Mouse (Mus musculus): ENCODE results near the gene Eif2s2. TPM values are rescaled to one million over a fixed set of nuclear protein-coding genes. Genes with fewer than 3 reads are reported as not detected.
A peak's percentile ranks its signal among the peaks of the same experiment; 100 is the strongest.
"Not testable (repeated sequence)": the region's sequence is repeated elsewhere in the genome, so short reads cannot be mapped to it uniquely, and the experiment has no call there.

The Eif2s2 gene
- total and polyA plus RNA-seq, 3 experiments: 12.0 to 56.6 (median 49.0) TPM

DNA sequence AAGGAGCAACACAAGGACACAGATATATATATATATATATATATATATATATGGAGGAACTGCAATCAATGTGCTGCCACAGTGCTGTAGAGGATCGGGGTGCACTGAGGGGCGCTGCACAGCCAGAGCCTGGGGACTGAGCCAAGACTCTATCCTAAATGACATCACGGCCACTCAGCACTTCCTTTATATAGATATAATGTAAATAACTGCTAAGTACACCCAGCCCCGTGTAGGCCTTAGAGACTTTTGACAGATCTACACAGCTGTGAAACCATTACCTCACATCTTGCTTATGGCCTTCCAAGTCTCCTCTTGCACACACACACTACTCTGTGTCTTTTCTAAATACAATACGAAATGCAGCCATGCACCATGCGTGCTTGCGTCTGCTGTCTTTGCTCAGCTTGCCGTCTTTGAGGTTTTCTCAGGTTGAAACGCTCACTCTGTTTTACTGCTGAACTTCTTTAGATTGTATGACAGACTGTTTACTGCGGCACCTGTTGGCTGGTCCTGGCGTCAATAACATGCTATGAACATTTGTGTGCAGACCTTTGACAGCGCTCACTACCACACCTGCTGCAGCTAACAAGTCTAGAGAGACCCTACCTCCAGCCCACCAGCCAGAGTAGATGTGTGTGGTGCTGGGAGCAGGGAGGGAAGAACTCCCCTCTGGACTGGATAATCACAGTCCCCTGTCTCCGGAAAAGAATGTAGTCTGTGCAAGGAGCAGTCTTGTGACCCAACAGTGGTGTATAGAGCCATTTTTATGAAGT, 25.3 kb upstream of the Eif2s2 start:
- intact Hi-C loops (cut with DNase I): loop anchor here (2.0 kb wide), 1 partner anchor 25 kb away; no protein-coding TSS in a partner anchor
- no peaks in the 10 kb centered on the region for H3K36me3 ChIP-seq (ENCODE audit: control insufficient read depth, insufficient read depth, low read length)
- WGBS: 72% methylated on average over 13 of the region's 13 CpGs
- H3K9ac ChIP-seq (ENCODE audit: low read depth, low read length): no peak overlapping the region
- no peak for DNase-seq
- H3K27ac ChIP-seq: no peak overlapping the region
- no peaks in the 10 kb centered on the region for H3K27me3 ChIP-seq (ENCODE audit: control insufficient read depth, insufficient read depth, low read length)
- H3K4me1 ChIP-seq (ENCODE audit: control insufficient read depth, insufficient read depth, low read length): no peaks in the 10 kb centered on the region
- TF ChIP-seq POLR2A (IDR thresholded peaks at IDR 0.05; ENCODE audit: insufficient read depth, low read depth, low read length) (no peak), EP300 (IDR thresholded peaks at IDR 0.05; ENCODE audit: insufficient read depth, low read depth, low read length) (no peak), CTCF (IDR thresholded peaks at IDR 0.05) (no peak)
- H3K4me3 ChIP-seq: no peak overlapping the region
- no peaks in the 10 kb centered on the region for H3K79me2 ChIP-seq (replicated peaks; ENCODE audit: control insufficient read depth, insufficient read depth, low read length)

DNA sequence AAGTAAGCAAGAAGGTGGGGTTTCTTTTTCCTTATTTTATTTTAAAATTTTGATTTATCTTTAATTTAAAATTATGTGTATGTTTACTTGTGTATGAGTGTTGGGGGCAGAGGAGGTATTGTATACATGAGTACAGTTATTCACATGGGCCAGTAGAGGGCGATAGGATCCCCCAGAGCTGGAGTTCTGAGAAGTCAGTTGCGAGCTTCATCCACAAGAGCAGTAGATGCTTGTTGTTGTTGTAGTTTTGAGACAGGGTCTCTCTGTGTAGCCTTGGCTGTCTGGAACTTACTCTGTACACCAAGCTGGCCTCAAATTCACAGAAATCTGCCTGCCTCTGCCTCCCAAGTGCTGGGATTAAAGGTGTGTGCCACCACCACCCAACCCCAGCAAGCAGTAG, 23.8 kb upstream of the Eif2s2 start:
- H3K36me3 ChIP-seq (ENCODE audit: control insufficient read depth, insufficient read depth, low read length): no peaks in the 10 kb centered on the region
- H3K4me3 ChIP-seq: no peak overlapping the region
- 16% methylated on average over 2 of the region's 2 CpGs for WGBS
- no peak overlapping the region for H3K9ac ChIP-seq (ENCODE audit: low read depth, low read length)
- no peaks in the 10 kb centered on the region for H3K79me2 ChIP-seq (replicated peaks; ENCODE audit: control insufficient read depth, insufficient read depth, low read length)
- no peak overlapping the region for H3K27ac ChIP-seq
- no peak for DNase-seq
- peak; percentile 70 for TF ChIP-seq CTCF (IDR thresholded peaks at IDR 0.05)
- TF ChIP-seq EP300 (IDR thresholded peaks at IDR 0.05; ENCODE audit: insufficient read depth, low read depth, low read length): no peak
- no peaks in the 10 kb centered on the region for H3K27me3 ChIP-seq (ENCODE audit: control insufficient read depth, insufficient read depth, low read length)
- H3K4me1 ChIP-seq (ENCODE audit: control insufficient read depth, insufficient read depth, low read length): no peaks in the 10 kb centered on the region
- intact Hi-C loops (cut with DNase I): loop anchor here (2.0 kb wide), 1 partner anchor 26 kb away; no protein-coding TSS in a partner anchor

DNA sequence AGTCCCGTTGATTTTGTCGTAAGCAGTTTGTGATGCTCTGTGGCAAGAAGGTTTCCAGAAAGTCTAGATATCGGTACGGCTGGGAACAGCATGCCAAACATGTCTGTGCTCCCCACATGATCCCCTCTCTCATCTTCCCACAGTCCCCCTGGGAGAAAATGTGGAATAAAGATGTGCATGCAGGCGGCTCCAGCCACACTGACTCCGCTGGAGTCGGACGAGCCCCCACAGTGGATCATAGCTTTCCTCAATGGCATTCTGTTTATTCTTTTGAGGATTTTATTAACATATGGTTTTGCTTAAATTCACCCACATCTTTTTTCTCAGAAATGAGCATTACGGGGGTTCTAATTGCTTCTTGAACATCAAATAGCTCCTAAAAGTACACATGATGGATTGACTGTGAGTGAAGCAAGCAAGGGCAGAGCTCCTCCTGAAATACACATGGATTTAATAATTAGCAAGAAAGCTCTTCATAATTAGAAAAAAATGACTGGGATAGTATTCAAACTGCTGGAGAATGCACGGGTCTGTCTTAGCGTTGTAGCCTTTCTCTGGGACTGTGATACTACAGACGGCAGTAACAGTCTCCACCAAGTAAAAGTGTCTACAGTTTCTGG, 23.3 kb upstream of the Eif2s2 start:
- Histone ChIP-seq H3K4me1 (ENCODE audit: control insufficient read depth, insufficient read depth, low read length) (no peaks in the 10 kb centered on the region), H3K79me2 (replicated peaks; ENCODE audit: control insufficient read depth, insufficient read depth, low read length) (no peaks in the 10 kb centered on the region), H3K27me3 (ENCODE audit: control insufficient read depth, insufficient read depth, low read length) (no peaks in the 10 kb centered on the region), H3K27ac (no peak overlapping the region), H3K9ac (ENCODE audit: low read depth, low read length) (no peak overlapping the region), H3K4me3 (no peak overlapping the region), H3K36me3 (ENCODE audit: control insufficient read depth, insufficient read depth, low read length) (no peaks in the 10 kb centered on the region)
- TF ChIP-seq EP300 (IDR thresholded peaks at IDR 0.05; ENCODE audit: insufficient read depth, low read depth, low read length): no peak
- TF ChIP-seq POLR2A (IDR thresholded peaks at IDR 0.05; ENCODE audit: insufficient read depth, low read depth, low read length): no peak
- no peak for TF ChIP-seq CTCF (IDR thresholded peaks at IDR 0.05)
- intact Hi-C loops (cut with DNase I): loop anchor here (2.0 kb wide), 1 partner anchor 27 kb away; no protein-coding TSS in a partner anchor
- no peak for DNase-seq
- WGBS: 73% methylated on average over 12 of the region's 12 CpGs

DNA sequence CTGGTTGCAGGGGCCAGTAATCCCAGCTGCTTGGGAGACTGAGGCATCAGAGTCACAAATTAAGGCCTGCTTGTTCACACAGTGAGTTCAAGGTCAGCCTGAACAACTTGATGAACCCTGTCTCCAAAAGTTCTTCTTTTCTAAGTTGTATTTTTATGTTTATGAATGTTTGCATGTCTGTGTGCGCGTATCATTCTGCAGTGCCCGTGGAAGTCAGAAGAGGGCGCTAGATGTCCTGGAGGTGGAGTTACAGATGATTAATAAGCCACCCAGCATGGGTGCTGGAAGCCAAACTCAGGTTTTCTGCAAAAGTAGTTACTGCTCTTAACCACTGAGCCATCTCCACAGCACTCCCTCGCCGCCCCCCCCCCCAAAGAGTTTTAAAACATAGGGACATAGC, 17.1 kb upstream of the Eif2s2 start:
- Histone ChIP-seq H3K4me1 (ENCODE audit: control insufficient read depth, insufficient read depth, low read length) (no peaks in the 10 kb centered on the region), H3K27ac (no peak overlapping the region), H3K9ac (ENCODE audit: low read depth, low read length) (no peak overlapping the region), H3K27me3 (ENCODE audit: control insufficient read depth, insufficient read depth, low read length) (no peaks in the 10 kb centered on the region), H3K36me3 (ENCODE audit: control insufficient read depth, insufficient read depth, low read length) (no peaks in the 10 kb centered on the region), H3K79me2 (replicated peaks; ENCODE audit: control insufficient read depth, insufficient read depth, low read length) (no peaks in the 10 kb centered on the region), H3K4me3 (no peak overlapping the region)
- DNase-seq: no peak
- intact Hi-C loops (cut with DNase I): loop anchor here (5.0 kb wide), 1 partner anchor 33 kb away; no protein-coding TSS in a partner anchor
- TF ChIP-seq EP300 (IDR thresholded peaks at IDR 0.05; ENCODE audit: insufficient read depth, low read depth, low read length): no peak
- peak; percentile 27 for TF ChIP-seq CTCF (IDR thresholded peaks at IDR 0.05)
- TF ChIP-seq POLR2A (IDR thresholded peaks at IDR 0.05; ENCODE audit: insufficient read depth, low read depth, low read length): no peak
- 74% methylated on average over 6 of the region's 6 CpGs for WGBS

DNA sequence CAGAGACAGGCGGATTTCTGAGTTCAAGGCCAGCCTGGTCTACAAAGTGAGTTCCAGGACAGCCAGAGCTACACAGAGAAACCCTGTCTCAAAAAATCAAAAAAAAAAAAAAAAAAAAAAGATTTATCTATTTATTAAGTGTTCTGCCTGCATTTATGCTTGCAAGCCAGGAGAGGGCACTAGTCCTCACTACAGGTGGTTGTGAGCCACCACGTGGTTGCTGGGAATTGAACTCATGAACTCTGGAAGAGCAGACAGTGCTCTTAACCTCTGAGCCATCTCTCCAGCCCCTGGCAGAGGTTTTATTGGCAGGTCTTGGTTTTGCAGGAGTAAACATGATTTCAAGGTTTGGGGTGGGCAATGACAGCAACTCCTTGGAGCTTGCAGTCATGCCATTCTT, 15.5 kb upstream of the Eif2s2 start:
- DNase-seq; H3K4me1 ChIP-seq (ENCODE audit: control insufficient read depth, insufficient read depth, low read length); H3K9ac ChIP-seq (ENCODE audit: low read depth, low read length); H3K79me2 ChIP-seq (replicated peaks; ENCODE audit: control insufficient read depth, insufficient read depth, low read length); H3K27ac ChIP-seq; H3K4me3 ChIP-seq; H3K27me3 ChIP-seq (ENCODE audit: control insufficient read depth, insufficient read depth, low read length); H3K36me3 ChIP-seq (ENCODE audit: control insufficient read depth, insufficient read depth, low read length): not testable (repeated sequence)
- 44% methylated on average over 2 of the region's 2 CpGs for WGBS
- intact Hi-C loops (cut with DNase I): loop anchor here (5.0 kb wide), 1 partner anchor 34 kb away; no protein-coding TSS in a partner anchor

DNA sequence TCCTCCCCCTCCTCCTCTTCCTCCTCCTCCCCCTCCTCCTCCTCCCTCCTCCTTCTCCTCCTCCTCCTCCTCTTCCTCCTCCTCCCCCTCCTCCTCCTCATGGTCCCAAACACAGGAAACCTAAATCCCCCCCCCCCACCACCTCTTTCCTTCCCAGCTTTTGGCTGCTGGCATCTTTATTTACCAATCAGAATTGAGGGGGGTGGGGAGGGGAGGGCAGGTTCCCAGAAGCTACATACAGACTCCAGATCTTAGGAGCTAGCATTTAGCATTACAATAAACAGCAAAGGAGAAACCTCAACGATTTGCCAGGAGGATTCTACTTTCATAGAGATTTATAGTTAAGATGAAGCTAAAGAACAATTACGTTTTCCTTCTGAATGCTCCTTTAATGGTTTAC, 13.1 kb upstream of the Eif2s2 start:
- Histone ChIP-seq H3K9ac (ENCODE audit: low read depth, low read length) (no peak overlapping the region), H3K4me3 (no peak overlapping the region), H3K27ac (no peak overlapping the region), H3K27me3 (ENCODE audit: control insufficient read depth, insufficient read depth, low read length) (no peaks in the 10 kb centered on the region), H3K36me3 (ENCODE audit: control insufficient read depth, insufficient read depth, low read length) (no peaks in the 10 kb centered on the region), H3K4me1 (ENCODE audit: control insufficient read depth, insufficient read depth, low read length) (no peaks in the 10 kb centered on the region), H3K79me2 (replicated peaks; ENCODE audit: control insufficient read depth, insufficient read depth, low read length) (no peaks in the 10 kb centered on the region)
- WGBS: 50% methylated on average over 2 of the region's 2 CpGs
- intact Hi-C loops (cut with DNase I): loop anchor here (5.0 kb wide), 1 partner anchor 37 kb away; no protein-coding TSS in a partner anchor
- no peak for DNase-seq
- TF ChIP-seq CTCF (IDR thresholded peaks at IDR 0.05) (no peak), EP300 (IDR thresholded peaks at IDR 0.05; ENCODE audit: insufficient read depth, low read depth, low read length) (no peak), POLR2A (IDR thresholded peaks at IDR 0.05; ENCODE audit: insufficient read depth, low read depth, low read length) (no peak)

All from heart, adult 2 months (tissue).